Mouse (Mus musculus): ENCODE measurements around the gene Tex264. TPM values are rescaled to one million over a fixed set of nuclear protein-coding genes. Genes with fewer than 3 reads are reported as not detected.
A peak's percentile ranks its signal among the peaks of the same experiment; 100 is the strongest.

Tex264 gene
- polyA plus RNA-seq, 1 experiment from 2014 or later = 36.8 TPM

DNA sequence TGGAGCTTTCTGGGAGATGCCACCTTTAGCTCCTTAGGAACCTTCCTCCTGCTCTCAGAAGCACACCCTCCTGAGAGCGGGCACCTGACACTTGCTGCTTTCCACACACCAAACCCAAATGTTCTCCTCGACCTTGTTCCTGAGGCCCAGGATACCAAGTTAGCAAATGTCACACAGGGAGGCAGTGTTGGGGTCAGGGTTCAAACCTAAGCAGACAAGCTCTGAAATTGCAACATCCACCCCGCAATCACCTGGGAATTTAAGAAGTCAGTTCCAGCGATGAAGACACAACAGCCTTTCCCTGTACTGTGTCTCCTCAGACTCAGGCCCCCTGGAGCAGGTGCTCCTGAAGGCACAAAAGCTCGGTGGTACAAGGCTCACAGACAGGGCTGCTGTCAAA lies 8.0 kb downstream of the Tex264 start:
- no peak overlapping the region for H3K4me2 ChIP-seq
- H3K9ac ChIP-seq (ENCODE audit: low read depth, low read length) = no peak overlapping the region
- H3K4me3 ChIP-seq (ENCODE audit: low read depth, low read length) = no peak overlapping the region
- H3K4me1 ChIP-seq (ENCODE audit: control insufficient read depth, insufficient read depth, low read length) = no peaks in the 10 kb centered on the region
- H3K27me3 ChIP-seq (ENCODE audit: control insufficient read depth, insufficient read depth, low read length) = no peaks in the 10 kb centered on the region
- 87% methylated on average over 5 of the region's 5 CpGs for WGBS (ENCODE audit: insufficient replicate concordance)
- no peaks in the 10 kb centered on the region for H3K9me3 ChIP-seq (replicated peaks; ENCODE audit: control insufficient read depth, low read length)
- H3K27ac ChIP-seq (ENCODE audit: low read depth, low read length) = no peak overlapping the region
- peaks cover 7% of the 10 kb centered on the region for H3K36me3 ChIP-seq (ENCODE audit: control insufficient read depth, insufficient read depth, low read length)
- ATAC-seq (replicated peaks; ENCODE audit: insufficient number of reproducible peaks, low FRiP score, low TSS enrichment) = no peak

DNA sequence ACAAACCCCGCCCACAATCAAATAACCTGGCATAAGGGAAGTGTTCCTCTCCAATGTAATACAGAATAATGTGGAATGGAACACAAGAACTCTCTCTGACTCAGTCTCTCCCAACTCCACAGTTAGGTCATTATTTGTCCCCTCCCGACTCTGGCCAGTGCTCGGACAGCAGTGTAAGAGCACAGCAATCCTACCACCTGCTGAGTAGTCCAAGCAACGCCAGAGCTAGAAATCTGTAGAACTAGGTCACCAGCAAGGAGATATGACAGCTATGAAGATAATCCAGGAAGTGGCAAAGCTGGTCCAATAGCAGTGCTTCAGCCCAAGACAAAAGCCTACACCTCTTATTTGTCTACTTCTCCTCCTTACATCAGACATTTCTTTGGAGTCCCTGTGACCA lies 9.2 kb downstream of the Tex264 start:
- H3K9ac ChIP-seq (ENCODE audit: low read depth, low read length) = no peak overlapping the region
- H3K9me3 ChIP-seq (replicated peaks; ENCODE audit: control insufficient read depth, low read length) = no peaks in the 10 kb centered on the region
- no peak overlapping the region for H3K4me2 ChIP-seq
- H3K4me1 ChIP-seq (ENCODE audit: control insufficient read depth, insufficient read depth, low read length) = no peaks in the 10 kb centered on the region
- ATAC-seq (replicated peaks; ENCODE audit: insufficient number of reproducible peaks, low FRiP score, low TSS enrichment) = no peak
- peaks cover 2% of the 10 kb centered on the region; the same call in 1 of the 2 replicates for H3K36me3 ChIP-seq (ENCODE audit: control insufficient read depth, insufficient read depth, low read length)
- no peak overlapping the region for H3K27ac ChIP-seq (ENCODE audit: low read depth, low read length)
- H3K4me3 ChIP-seq (ENCODE audit: low read depth, low read length) = no peak overlapping the region
- 73% methylated on average over 4 of the region's 4 CpGs for WGBS (ENCODE audit: insufficient replicate concordance)
- H3K27me3 ChIP-seq (ENCODE audit: control insufficient read depth, insufficient read depth, low read length) = no peaks in the 10 kb centered on the region

DNA sequence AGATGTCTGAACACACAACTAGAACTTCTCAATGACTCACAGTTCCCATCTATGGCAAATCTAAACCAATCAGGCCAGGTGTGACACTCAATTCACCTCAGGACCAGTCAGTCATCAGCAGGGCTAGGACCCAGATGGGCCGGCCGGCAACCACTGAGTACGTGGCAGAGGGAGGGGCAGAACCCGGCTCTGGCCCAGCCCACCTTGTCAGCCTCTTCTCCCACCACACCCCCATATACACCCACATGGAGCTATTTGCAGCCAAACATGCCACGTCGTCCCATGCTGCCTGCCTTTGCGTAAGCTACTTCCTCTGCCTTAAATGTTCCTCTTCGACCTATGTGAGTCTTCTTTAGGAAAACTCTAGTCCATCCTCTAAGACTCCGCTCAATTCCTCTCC lies 9.8 kb downstream of the Tex264 start:
- Histone ChIP-seq H3K9me3 (replicated peaks; ENCODE audit: control insufficient read depth, low read length) (no peaks in the 10 kb centered on the region), H3K9ac (ENCODE audit: low read depth, low read length) (no peak overlapping the region), H3K27me3 (ENCODE audit: control insufficient read depth, insufficient read depth, low read length) (no peaks in the 10 kb centered on the region), H3K27ac (ENCODE audit: low read depth, low read length) (no peak overlapping the region), H3K36me3 (ENCODE audit: control insufficient read depth, insufficient read depth, low read length) (peaks cover 2% of the 10 kb centered on the region; the same call in 1 of the 2 replicates), H3K4me1 (ENCODE audit: control insufficient read depth, insufficient read depth, low read length) (no peaks in the 10 kb centered on the region), H3K4me3 (ENCODE audit: low read depth, low read length) (no peak overlapping the region), H3K4me2 (no peak overlapping the region)
- no peak for ATAC-seq (replicated peaks; ENCODE audit: insufficient number of reproducible peaks, low FRiP score, low TSS enrichment)
- 75% methylated on average over 9 of the region's 9 CpGs for WGBS (ENCODE audit: insufficient replicate concordance)

DNA sequence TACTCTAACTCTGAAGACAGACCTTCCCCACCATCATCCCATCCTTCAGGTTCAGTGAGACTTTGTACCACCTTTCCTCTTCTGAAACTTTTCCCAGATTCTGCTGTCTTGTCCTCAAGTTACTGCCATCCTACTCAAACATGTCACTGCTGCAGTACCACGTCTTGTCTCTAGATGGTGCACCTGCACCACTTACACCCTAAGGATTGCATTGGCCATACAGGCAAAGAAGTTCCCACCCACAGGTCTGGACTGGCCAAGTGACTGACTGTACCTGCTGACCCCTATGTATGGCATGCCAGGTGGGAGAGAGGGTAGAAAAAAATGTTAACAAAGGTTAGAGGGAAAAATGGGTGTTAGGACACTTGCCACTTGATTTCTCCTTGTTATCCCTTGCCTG lies 10.2 kb downstream of the Tex264 start:
- Histone ChIP-seq H3K4me3 (ENCODE audit: low read depth, low read length) (no peak overlapping the region), H3K36me3 (ENCODE audit: control insufficient read depth, insufficient read depth, low read length) (peaks cover 2% of the 10 kb centered on the region; the same call in 1 of the 2 replicates), H3K9me3 (replicated peaks; ENCODE audit: control insufficient read depth, low read length) (no peaks in the 10 kb centered on the region), H3K4me1 (ENCODE audit: control insufficient read depth, insufficient read depth, low read length) (no peaks in the 10 kb centered on the region), H3K9ac (ENCODE audit: low read depth, low read length) (no peak overlapping the region), H3K27ac (ENCODE audit: low read depth, low read length) (no peak overlapping the region), H3K27me3 (ENCODE audit: control insufficient read depth, insufficient read depth, low read length) (no peaks in the 10 kb centered on the region), H3K4me2 (no peak overlapping the region)
- 0% methylated on average over 1 of the region's 1 CpGs for WGBS (ENCODE audit: insufficient replicate concordance)
- no peak for ATAC-seq (replicated peaks; ENCODE audit: insufficient number of reproducible peaks, low FRiP score, low TSS enrichment)

DNA sequence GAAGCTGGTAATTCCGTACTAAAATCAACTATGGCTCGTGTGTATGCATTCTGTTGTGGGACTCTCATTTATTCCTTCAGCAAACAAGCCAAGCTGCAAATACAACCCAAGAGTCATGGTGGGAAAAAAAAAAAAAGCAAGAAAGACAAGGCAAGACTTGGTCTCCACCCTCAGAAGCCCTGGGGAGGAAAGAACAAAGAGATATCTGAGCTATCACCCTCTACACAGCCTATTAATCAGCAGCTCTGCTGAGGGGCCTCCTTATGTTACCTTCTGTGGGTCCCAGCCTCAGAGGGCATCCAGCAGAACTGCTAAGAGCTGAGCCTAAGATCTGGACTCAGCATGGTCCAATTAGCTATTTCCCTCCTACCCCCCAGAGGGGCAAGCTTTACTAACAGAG lies 11.9 kb downstream of the Tex264 start:
- H3K36me3 ChIP-seq (ENCODE audit: control insufficient read depth, insufficient read depth, low read length) = 0 out of 2 replicates have a peak, but pooled peaks cover 2% of the 10 kb centered on the region
- WGBS (ENCODE audit: insufficient replicate concordance) = 88% methylated on average over 2 of the region's 2 CpGs
- ATAC-seq (replicated peaks; ENCODE audit: insufficient number of reproducible peaks, low FRiP score, low TSS enrichment) = no peak

DNA sequence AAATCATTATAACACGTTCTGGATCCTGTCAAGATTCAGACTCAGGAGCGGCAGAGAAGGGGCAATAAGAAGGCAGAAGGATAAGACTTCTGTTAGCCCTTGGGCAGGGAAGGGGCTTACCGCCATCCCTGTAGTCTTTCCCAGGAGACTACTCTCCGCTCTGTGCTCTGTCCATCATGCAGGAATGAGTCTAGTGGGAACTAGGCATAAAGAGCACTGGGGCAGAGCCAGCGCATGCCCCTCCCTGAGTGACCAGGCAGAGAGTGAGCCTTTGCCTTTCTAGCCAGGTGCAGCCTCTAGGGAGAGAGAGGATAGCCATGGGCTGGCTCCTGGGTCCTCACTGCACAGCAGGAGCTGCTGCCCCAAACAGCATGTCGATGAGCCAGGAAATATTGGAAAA lies 20.9 kb downstream of the Tex264 start:
- Histone ChIP-seq H3K4me1 (ENCODE audit: control insufficient read depth, insufficient read depth, low read length) (0 out of 2 replicates have a peak, but pooled peaks cover 18% of the 10 kb centered on the region), H3K36me3 (ENCODE audit: control insufficient read depth, insufficient read depth, low read length) (0 out of 2 replicates have a peak, but pooled peaks cover 18% of the 10 kb centered on the region)
- WGBS (ENCODE audit: insufficient replicate concordance) = 78% methylated on average over 6 of the region's 6 CpGs

More for the DNA sequence above, 11.9 kb downstream of the Tex264 start:
- no peak overlapping the region for H3K27ac ChIP-seq (ENCODE audit: low read depth, low read length)
- H3K9ac ChIP-seq (ENCODE audit: low read depth, low read length) = no peak overlapping the region
- H3K9me3 ChIP-seq (replicated peaks; ENCODE audit: control insufficient read depth, low read length) = no peaks in the 10 kb centered on the region
- H3K4me2 ChIP-seq = no peak overlapping the region
- H3K4me3 ChIP-seq (ENCODE audit: low read depth, low read length) = no peak overlapping the region
- H3K27me3 ChIP-seq (ENCODE audit: control insufficient read depth, insufficient read depth, low read length) = no peaks in the 10 kb centered on the region
- no peaks in the 10 kb centered on the region for H3K4me1 ChIP-seq (ENCODE audit: control insufficient read depth, insufficient read depth, low read length)

DNA sequence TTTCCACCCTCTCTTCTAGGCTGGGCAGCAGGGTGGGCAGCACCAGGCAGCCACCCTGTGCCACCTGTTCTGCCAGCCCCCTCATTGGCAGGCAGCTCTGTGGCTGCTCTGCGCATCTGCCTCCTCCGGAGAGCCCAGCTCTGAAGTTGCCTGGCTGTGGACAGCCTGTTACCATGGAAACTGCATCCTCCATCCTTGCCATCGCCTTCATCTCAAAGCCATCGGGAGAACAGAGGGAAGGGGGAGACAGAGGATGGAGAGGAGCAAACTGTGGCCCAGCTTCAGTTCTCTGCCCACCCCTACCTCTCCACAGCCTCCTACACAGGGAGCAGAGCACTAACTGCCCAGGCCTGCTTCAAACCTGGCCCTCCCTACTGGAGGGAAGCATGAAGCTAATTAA lies 21.3 kb downstream of the Tex264 start:
- H3K4me3 ChIP-seq (ENCODE audit: low read depth, low read length) = no peak overlapping the region
- H3K4me2 ChIP-seq = no peak overlapping the region
- H3K9ac ChIP-seq (ENCODE audit: low read depth, low read length) = no peak overlapping the region
- no peak overlapping the region for H3K27ac ChIP-seq (ENCODE audit: low read depth, low read length)
- no peaks in the 10 kb centered on the region; the same call in 1 of the 2 replicates for H3K9me3 ChIP-seq (replicated peaks; ENCODE audit: control insufficient read depth, low read length)
- 0 out of 2 replicates have a peak, but pooled peaks cover 18% of the 10 kb centered on the region for H3K4me1 ChIP-seq (ENCODE audit: control insufficient read depth, insufficient read depth, low read length)
- no peaks in the 10 kb centered on the region for H3K27me3 ChIP-seq (ENCODE audit: control insufficient read depth, insufficient read depth, low read length)
- no peak for ATAC-seq (replicated peaks; ENCODE audit: insufficient number of reproducible peaks, low FRiP score, low TSS enrichment)
- peaks cover 19% of the 10 kb centered on the region; the same call in 1 of the 2 replicates for H3K36me3 ChIP-seq (ENCODE audit: control insufficient read depth, insufficient read depth, low read length)
- WGBS (ENCODE audit: insufficient replicate concordance) = 93% methylated on average over 4 of the region's 4 CpGs

More for the DNA sequence above, 20.9 kb downstream of the Tex264 start:
- Histone ChIP-seq H3K9ac (ENCODE audit: low read depth, low read length) (no peak overlapping the region), H3K4me3 (ENCODE audit: low read depth, low read length) (no peak overlapping the region), H3K27ac (ENCODE audit: low read depth, low read length) (no peak overlapping the region), H3K4me2 (no peak overlapping the region), H3K9me3 (replicated peaks; ENCODE audit: control insufficient read depth, low read length) (no peaks in the 10 kb centered on the region), H3K27me3 (ENCODE audit: control insufficient read depth, insufficient read depth, low read length) (no peaks in the 10 kb centered on the region)
- no peak for ATAC-seq (replicated peaks; ENCODE audit: insufficient number of reproducible peaks, low FRiP score, low TSS enrichment)

DNA sequence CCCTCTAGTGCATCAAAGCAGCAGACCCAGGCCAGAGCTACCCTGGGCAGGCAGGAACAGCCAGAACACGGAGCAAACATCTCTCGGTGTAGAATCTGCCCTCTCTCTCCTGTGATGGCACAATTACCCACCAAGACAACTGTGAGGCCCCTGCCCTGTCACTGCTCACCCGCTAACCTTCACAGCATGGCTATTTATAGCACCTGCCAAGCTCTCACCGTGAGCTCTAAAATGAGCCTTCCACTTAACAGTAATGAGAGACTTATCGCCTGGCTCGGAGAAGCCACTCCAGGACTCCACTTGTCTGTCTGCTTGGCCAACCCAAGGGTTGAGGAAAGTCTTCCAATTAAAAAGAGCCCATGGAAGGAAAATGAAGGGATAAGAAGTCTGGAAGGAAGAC lies 22.5 kb downstream of the Tex264 start:
- Histone ChIP-seq H3K4me3 (ENCODE audit: low read depth, low read length) (no peak overlapping the region), H3K36me3 (ENCODE audit: control insufficient read depth, insufficient read depth, low read length) (peaks cover 28% of the 10 kb centered on the region), H3K4me1 (ENCODE audit: control insufficient read depth, insufficient read depth, low read length) (0 out of 2 replicates have a peak, but pooled peaks cover 18% of the 10 kb centered on the region), H3K4me2 (peak overlapping the region; percentile 29), H3K9me3 (replicated peaks; ENCODE audit: control insufficient read depth, low read length) (no peaks in the 10 kb centered on the region; the same call in 1 of the 2 replicates), H3K9ac (ENCODE audit: low read depth, low read length) (no peak overlapping the region), H3K27me3 (ENCODE audit: control insufficient read depth, insufficient read depth, low read length) (no peaks in the 10 kb centered on the region), H3K27ac (ENCODE audit: low read depth, low read length) (no peak overlapping the region)
- ATAC-seq (replicated peaks; ENCODE audit: insufficient number of reproducible peaks, low FRiP score, low TSS enrichment) = no peak
- WGBS (ENCODE audit: insufficient replicate concordance) = 41% methylated on average over 6 of the region's 6 CpGs

DNA sequence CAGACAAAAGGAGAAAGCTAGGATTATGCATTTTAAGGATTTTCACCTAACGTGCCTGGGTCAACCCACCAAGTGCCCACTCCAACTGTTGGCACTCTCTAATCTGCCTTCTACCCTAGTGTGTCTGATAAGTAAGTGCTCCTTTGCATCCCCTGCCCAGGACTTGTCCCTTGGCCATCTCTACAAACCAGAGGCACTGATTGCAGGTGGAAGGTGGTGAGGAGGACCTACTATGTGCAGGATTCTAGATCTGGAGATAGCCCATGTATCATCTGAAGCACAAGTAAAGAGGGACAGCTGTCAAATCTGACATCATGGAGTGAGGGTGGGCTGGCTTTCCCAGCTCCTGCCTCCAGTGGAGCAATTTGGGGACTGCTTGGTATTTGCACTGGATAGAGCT lies 25.8 kb downstream of the Tex264 start:
- WGBS (ENCODE audit: insufficient replicate concordance) = 75% methylated on average over 1 of the region's 1 CpGs
- Histone ChIP-seq H3K9ac (ENCODE audit: low read depth, low read length) (no peak overlapping the region), H3K27ac (ENCODE audit: low read depth, low read length) (no peak overlapping the region), H3K27me3 (ENCODE audit: control insufficient read depth, insufficient read depth, low read length) (peaks cover 19% of the 10 kb centered on the region), H3K4me1 (ENCODE audit: control insufficient read depth, insufficient read depth, low read length) (peaks cover 28% of the 10 kb centered on the region; the same call in 1 of the 2 replicates), H3K4me2 (no peak overlapping the region), H3K4me3 (ENCODE audit: low read depth, low read length) (no peak overlapping the region), H3K9me3 (replicated peaks; ENCODE audit: control insufficient read depth, low read length) (no peaks in the 10 kb centered on the region; the same call in 1 of the 2 replicates), H3K36me3 (ENCODE audit: control insufficient read depth, insufficient read depth, low read length) (peaks cover 28% of the 10 kb centered on the region)
- ATAC-seq (replicated peaks; ENCODE audit: insufficient number of reproducible peaks, low FRiP score, low TSS enrichment) = no peak

All from heart, embryonic 11.5 days (tissue).